In the genomic region with DNA sequence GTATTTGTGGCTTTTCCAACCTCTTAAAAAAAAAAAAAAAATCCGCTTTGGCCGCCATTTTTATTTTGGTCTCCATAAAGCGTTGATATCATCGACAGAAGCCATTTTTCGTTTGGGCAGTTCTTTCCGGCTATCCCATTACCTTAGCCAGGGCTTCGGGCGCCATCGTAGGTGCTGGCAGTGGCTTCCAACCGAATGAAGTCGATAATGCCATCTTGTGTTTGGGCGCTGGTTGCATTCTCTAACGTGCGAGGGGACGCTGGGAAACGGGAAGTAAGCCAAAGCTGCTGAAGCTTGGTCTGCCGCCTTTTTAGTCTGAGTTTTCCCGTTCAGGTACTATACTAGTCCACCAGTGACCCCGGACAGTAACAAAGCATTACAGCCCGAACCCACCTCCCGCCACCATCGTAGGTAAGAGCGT, we compare ENCODE assay signal across 8 mouse cellular contexts. TPM values are rescaled to one million over a fixed set of nuclear protein-coding genes. Genes with fewer than 3 reads are reported as not detected.
DNase-seq lines count a peak whose midpoint lies in the region; ATAC-seq and TF ChIP-seq lines count a peak whose summit lies in the region.

No protein-coding gene starts in this region.

- peak; percentile 71 for ATAC-seq in activated CD4-positive, CD25-positive, alpha-beta regulatory T cell, adult 4 months

- peak; percentile 87 for TF ChIP-seq POLR2A in cortical plate, adult 2 months (IDR thresholded peaks at IDR 0.05; ENCODE audit: extremely low read depth, insufficient read depth, low read length)

- no peak overlapping the region for H3K27ac ChIP-seq in cortical plate, adult 2 months (ENCODE audit: insufficient read depth, low read length)

- no peaks in the 10 kb centered on the region for H3K9me3 ChIP-seq in megakaryocyte, embryonic 14.5 days

- H3K27me3 ChIP-seq in megakaryocyte, embryonic 14.5 days (replicated peaks) = no peaks in the 10 kb centered on the region

- peak; percentile 96 for DNase-seq in gastrocnemius, adult 8-10 months (ENCODE audit: low spot score in 2 of 2)
- DNase-seq in hindlimb bud, embryonic 11.5 days (ENCODE audit: extremely low spot score, low read depth, low spot score) = peak; percentile 83
- peak; percentile 89 to 98 for DNase-seq in left cerebral cortex, adult 8-10 months (ENCODE audit: low spot score in 2 of 2)
- DNase-seq in right cerebral cortex, postnatal 10 days (ENCODE audit: low spot score in 2 of 2) = peak; percentile 98 to 99
- DNase-seq in urinary bladder, postnatal 25 days (ENCODE audit: low spot score) = peak; percentile 85

- H3K4me3 ChIP-seq in cortical plate, adult 2 months (ENCODE audit: insufficient read depth, low read length) = peak overlapping the region; percentile 55
- peak overlapping the region; percentile 98 for H3K4me3 ChIP-seq in megakaryocyte, embryonic 14.5 days (replicated peaks)

- H3K4me1 ChIP-seq in cortical plate, adult 2 months (ENCODE audit: control insufficient read depth, insufficient read depth, low read length) = no peaks in the 10 kb centered on the region
- H3K4me1 ChIP-seq in megakaryocyte, embryonic 14.5 days = peaks cover 41% of the 10 kb centered on the region

- H3K36me3 ChIP-seq in megakaryocyte, embryonic 14.5 days (replicated peaks; ENCODE audit: low read length) = no peaks in the 10 kb centered on the region

- no peak for TF ChIP-seq CTCF in cortical plate, adult 2 months (IDR thresholded peaks at IDR 0.05; ENCODE audit: extremely low read depth, insufficient read depth, low read length)

RNA-seq across cellular contexts. Expression of gene AL731706.1, which starts 0.8 kb away (rescaled TPM):
- polyA plus RNA-seq in activated CD4-positive, CD25-positive, alpha-beta regulatory T cell, adult 4 months (2017; shearing (Covaris generic)) = 10 to 100 TPM; 13.5 to 15.4 TPM
- 33.2 and 37.6 TPM in 2 replicates for polyA plus RNA-seq in cortical plate, adult 2 months (2012; rRNA removed)
- total RNA-seq in gastrocnemius, adult 8-10 months (2022) = 10 to 100 TPM; 17.5 to 32.7 (median 25.3) TPM
- 10 to 100 TPM in 3 of 4 experiments, 1 to 10 TPM in 1; 9.1 to 23.4 (median 17.7) TPM for total RNA-seq in left cerebral cortex, adult 8-10 months (2022)
- polyA plus RNA-seq in megakaryocyte, embryonic 14.5 days (2012; ENCODE audit: insufficient read depth, low replicate concordance) = 1.8 TPM in 1 of 2 replicates, not detected in the other

RNA-seq across cellular contexts. Expression of gene Mkks, which starts 0.8 kb away (rescaled TPM):
- 10 to 100 TPM; 16.7 to 19.8 TPM for polyA plus RNA-seq in activated CD4-positive, CD25-positive, alpha-beta regulatory T cell, adult 4 months (2017; shearing (Covaris generic))
- polyA plus RNA-seq in cortical plate, adult 2 months (2012; rRNA removed) = 11.9 and 12.3 TPM in 2 replicates
- total RNA-seq in gastrocnemius, adult 8-10 months (2022) = 10 to 100 TPM; 23.0 to 47.3 (median 34.3) TPM
- 10 to 100 TPM; 23.2 to 39.3 (median 28.1) TPM for total RNA-seq in left cerebral cortex, adult 8-10 months (2022)
- not detected in 2 replicates for polyA plus RNA-seq in megakaryocyte, embryonic 14.5 days (2012; ENCODE audit: insufficient read depth, low replicate concordance)

RNA-seq across cellular contexts. Expression of gene Slx4ip, which starts 0.9 kb away (rescaled TPM):
- 1 to 10 TPM; 4.4 to 5.0 TPM for polyA plus RNA-seq in activated CD4-positive, CD25-positive, alpha-beta regulatory T cell, adult 4 months (2017; shearing (Covaris generic))
- 3.5 and 4.0 TPM in 2 replicates for polyA plus RNA-seq in cortical plate, adult 2 months (2012; rRNA removed)
- 1 to 10 TPM; 2.5 to 3.8 (median 3.1) TPM for total RNA-seq in gastrocnemius, adult 8-10 months (2022)
- total RNA-seq in left cerebral cortex, adult 8-10 months (2022) = 1 to 10 TPM; 6.6 to 7.2 (median 6.7) TPM
- 0.11 TPM in 1 of 2 replicates, not detected in the other for polyA plus RNA-seq in megakaryocyte, embryonic 14.5 days (2012; ENCODE audit: insufficient read depth, low replicate concordance)

RNA-seq across cellular contexts. Expression of gene AL731706.2, which starts 6.5 kb away (rescaled TPM):
- polyA plus RNA-seq in activated CD4-positive, CD25-positive, alpha-beta regulatory T cell, adult 4 months (2017; shearing (Covaris generic)) = 10 to 100 TPM in 1 of 2 experiments, not detected in 1; 26.6 TPM
- not detected in 2 replicates for polyA plus RNA-seq in cortical plate, adult 2 months (2012; rRNA removed)
- total RNA-seq in gastrocnemius, adult 8-10 months (2022) = 10 to 100 TPM in 3 of 4 experiments, 1 to 10 TPM in 1; 9.4 to 39.7 (median 30.9) TPM
- 10 to 100 TPM in 3 of 4 experiments, 1 to 10 TPM in 1; 9.4 to 26.2 (median 17.1) TPM for total RNA-seq in left cerebral cortex, adult 8-10 months (2022)
- 4.8 TPM in 1 of 2 replicates, not detected in the other for polyA plus RNA-seq in megakaryocyte, embryonic 14.5 days (2012; ENCODE audit: insufficient read depth, low replicate concordance)

Comparison
In these comparisons a context has a peak if more than half of its experiments do, and no peak if none do; other contexts are left out.
1. RNA of gene Mkks, which starts 0.8 kb away (polyA plus RNA-seq): 16.7 to 19.8 TPM in activated CD4-positive, CD25-positive, alpha-beta regulatory T cell, adult 4 months and 11.9 to 12.3 TPM in cortical plate, adult 2 months; not detected in megakaryocyte, embryonic 14.5 days; every median in the first group is over 10 times any median in the second.
2. Peak in every context shown above with its lines, with median percentiles within 50 percentile points of each other: DNase-seq.